Mouse (Mus musculus): ENCODE measurements around the gene Mfsd2a. TPM values are rescaled to one million over a fixed set of nuclear protein-coding genes. Genes with fewer than 3 reads are reported as not detected.

Gene Mfsd2a
- polyA plus RNA-seq, 1 experiment, result 7.5 TPM

DNA sequence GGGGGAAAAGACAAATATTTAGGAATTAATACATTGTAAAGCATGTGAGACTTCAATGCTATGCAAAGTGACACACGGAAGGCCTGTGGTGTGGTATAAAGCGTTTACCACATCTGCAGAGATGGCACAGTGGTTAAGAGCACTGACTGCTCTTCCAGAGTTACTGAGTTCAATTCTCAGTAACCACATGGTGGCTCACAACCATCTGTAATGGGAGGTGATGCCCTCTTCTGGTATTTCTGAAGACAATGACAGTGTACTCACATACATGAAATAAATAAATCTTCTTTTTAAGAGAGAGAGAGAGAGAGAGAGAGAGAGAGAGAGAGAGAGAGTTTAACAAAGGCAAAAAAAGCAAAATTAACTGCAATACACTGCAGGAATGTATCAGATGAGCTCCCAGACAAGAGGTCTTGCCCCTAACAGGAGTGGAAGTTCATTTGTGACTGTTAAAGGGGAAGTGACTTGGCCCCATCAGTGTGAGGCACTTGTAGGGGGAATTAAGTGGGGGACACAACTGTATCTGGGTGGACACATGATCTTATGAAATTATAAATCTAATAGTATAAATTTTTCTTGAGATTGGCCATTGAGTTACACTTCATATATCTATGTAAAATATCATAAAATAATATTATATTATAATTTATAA is 29.9 kb downstream of the Mfsd2a start:
- TF ChIP-seq USF1 (IDR thresholded peaks at IDR 0.05; ENCODE audit: low read depth), result no peak
- TF ChIP-seq MAX (IDR thresholded peaks at IDR 0.05; ENCODE audit: low read depth), result no peak
- no peak for TF ChIP-seq POLR2A (IDR thresholded peaks at IDR 0.05; ENCODE audit: insufficient read length, low read depth)
- TF ChIP-seq REST (IDR thresholded peaks at IDR 0.05; ENCODE audit: insufficient read depth, insufficient read length), result no peak
- no peak for TF ChIP-seq SRF (IDR thresholded peaks at IDR 0.05; ENCODE audit: control insufficient read depth, insufficient read length, low read depth)
- no peak for TF ChIP-seq MYOG (IDR thresholded peaks at IDR 0.05; ENCODE audit: control insufficient read depth in 1 of 3, insufficient read depth in 1 of 3, insufficient read length in 2 of 3, low read depth in 2 of 3)
- no peak for TF ChIP-seq E2F4 (IDR thresholded peaks at IDR 0.05; ENCODE audit: insufficient read depth)
- no peak for TF ChIP-seq TCF12 (IDR thresholded peaks at IDR 0.05; ENCODE audit: insufficient read depth, poor library complexity, severe bottlenecking)
- no peak for TF ChIP-seq TCF3 (IDR thresholded peaks at IDR 0.05; ENCODE audit: insufficient read length, low read depth)
- TF ChIP-seq CEBPB (IDR thresholded peaks at IDR 0.05; ENCODE audit: insufficient read depth, poor library complexity, severe bottlenecking), result no peak
- TF ChIP-seq POLR2AphosphoS2 (IDR thresholded peaks at IDR 0.05; ENCODE audit: insufficient read length, low read depth), result no peak
- TF ChIP-seq MYOD1 (IDR thresholded peaks at IDR 0.05; ENCODE audit: control insufficient read depth in 1 of 3, insufficient read length in 2 of 3, low read depth in 2 of 3), result no peak
- Histone ChIP-seq H3K4me2 (ENCODE audit: low read depth) (no peak overlapping the region), H3K79me2 (ENCODE audit: control insufficient read depth, insufficient read depth) (no peaks in the 10 kb centered on the region), H3K36me3 (ENCODE audit: control insufficient read depth, insufficient read depth) (no peaks in the 10 kb centered on the region), H3ac (ENCODE audit: control insufficient read depth, insufficient read length) (no peak overlapping the region), H3K4me3 (no peak overlapping the region), H3K27me3 (ENCODE audit: control insufficient read depth, insufficient read depth, insufficient read length) (no peaks in the 10 kb centered on the region)

- no peak overlapping the region for H3K4me3 ChIP-seq
- no peak for TF ChIP-seq E2F4 (IDR thresholded peaks at IDR 0.05; ENCODE audit: insufficient read depth)
- TF ChIP-seq TCF12 (IDR thresholded peaks at IDR 0.05; ENCODE audit: insufficient read depth, poor library complexity, severe bottlenecking), result no peak
- no peak for TF ChIP-seq SRF (IDR thresholded peaks at IDR 0.05; ENCODE audit: control insufficient read depth, insufficient read length, low read depth)
- TF ChIP-seq TCF3 (IDR thresholded peaks at IDR 0.05; ENCODE audit: insufficient read length, low read depth), result no peak
- no peak for TF ChIP-seq CEBPB (IDR thresholded peaks at IDR 0.05; ENCODE audit: insufficient read depth, poor library complexity, severe bottlenecking)
- TF ChIP-seq POLR2AphosphoS2 (IDR thresholded peaks at IDR 0.05; ENCODE audit: insufficient read length, low read depth), result no peak
Observed at GRCm38 (mm10) chr4:122923392-122924344, 37.3 kb downstream of the Mfsd2a start.

GRCm38 (mm10) chr4:122922841-122923240 is 38.1 kb downstream of the Mfsd2a start:
- Histone ChIP-seq H3ac (ENCODE audit: control insufficient read depth, insufficient read length) (no peak overlapping the region), H3K79me2 (ENCODE audit: control insufficient read depth, insufficient read depth) (no peaks in the 10 kb centered on the region), H3K4me2 (ENCODE audit: low read depth) (no peak overlapping the region), H3K27me3 (ENCODE audit: control insufficient read depth, insufficient read depth, insufficient read length) (no peaks in the 10 kb centered on the region), H3K36me3 (ENCODE audit: control insufficient read depth, insufficient read depth) (no peaks in the 10 kb centered on the region), H3K4me3 (no peak overlapping the region)
- TF ChIP-seq MYOG (IDR thresholded peaks at IDR 0.05; ENCODE audit: control insufficient read depth in 1 of 3, insufficient read depth in 1 of 3, insufficient read length in 2 of 3, low read depth in 2 of 3) (no peak), REST (IDR thresholded peaks at IDR 0.05; ENCODE audit: insufficient read depth, insufficient read length) (no peak)

More at GRCm38 (mm10) chr4:122923392-122924344, 37.3 kb downstream of the Mfsd2a start:
- no peaks in the 10 kb centered on the region for H3K79me2 ChIP-seq (ENCODE audit: control insufficient read depth, insufficient read depth)
- H3K4me2 ChIP-seq (ENCODE audit: low read depth), result no peak overlapping the region
- no peaks in the 10 kb centered on the region for H3K36me3 ChIP-seq (ENCODE audit: control insufficient read depth, insufficient read depth)
- H3K27me3 ChIP-seq (ENCODE audit: control insufficient read depth, insufficient read depth, insufficient read length), result no peaks in the 10 kb centered on the region
- H3ac ChIP-seq (ENCODE audit: control insufficient read depth, insufficient read length), result no peak overlapping the region

DNA sequence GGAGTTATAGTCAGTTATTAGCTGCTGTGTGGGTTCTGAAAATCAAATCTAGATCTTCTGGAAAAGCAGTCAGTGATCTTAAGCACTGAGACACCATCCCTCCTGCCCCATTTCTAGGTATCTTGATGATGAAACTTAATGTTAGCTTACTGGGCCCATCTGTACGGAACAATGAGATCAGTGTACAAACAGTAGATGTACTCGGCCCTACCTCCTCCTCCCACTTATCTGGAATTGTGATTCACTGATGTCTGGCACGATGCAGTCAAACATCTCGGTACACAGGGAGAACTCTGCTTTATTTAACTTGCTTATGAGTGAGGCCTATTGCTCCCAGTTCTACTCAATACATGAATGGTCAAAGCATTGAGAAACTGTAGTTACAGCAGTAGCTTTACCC is 45.0 kb downstream of the Mfsd2a start:
- no peak overlapping the region for H3K4me3 ChIP-seq
- no peak overlapping the region for H3K4me2 ChIP-seq (ENCODE audit: low read depth)
- no peaks in the 10 kb centered on the region for H3K36me3 ChIP-seq (ENCODE audit: control insufficient read depth, insufficient read depth)
- no peaks in the 10 kb centered on the region for H3K27me3 ChIP-seq (ENCODE audit: control insufficient read depth, insufficient read depth, insufficient read length)
- H3ac ChIP-seq (ENCODE audit: control insufficient read depth, insufficient read length), result no peak overlapping the region
- no peak for TF ChIP-seq MAX (IDR thresholded peaks at IDR 0.05; ENCODE audit: low read depth)
- no peaks in the 10 kb centered on the region for H3K79me2 ChIP-seq (ENCODE audit: control insufficient read depth, insufficient read depth)

DNA sequence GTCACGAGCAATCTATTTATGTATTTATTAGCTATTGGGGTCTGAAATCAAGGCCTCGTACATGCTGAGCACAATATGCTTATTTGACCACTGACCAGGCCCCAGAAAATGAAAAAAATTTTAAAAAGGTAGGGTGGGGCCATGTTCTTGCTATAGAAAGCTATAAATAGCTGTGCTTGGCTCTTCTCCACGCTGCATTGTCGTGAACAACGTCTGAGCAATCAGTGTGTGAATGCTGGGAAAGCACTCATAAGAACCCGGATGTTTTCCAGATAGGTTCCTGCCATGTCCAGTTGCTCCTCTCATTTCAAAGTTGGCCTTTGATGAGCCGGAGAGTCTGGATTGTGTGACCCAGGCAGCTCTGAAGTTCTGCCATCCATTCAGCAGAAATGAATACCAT is 46.8 kb downstream of the Mfsd2a start:
- no peaks in the 10 kb centered on the region for H3K36me3 ChIP-seq (ENCODE audit: control insufficient read depth, insufficient read depth)
- TF ChIP-seq E2F4 (IDR thresholded peaks at IDR 0.05; ENCODE audit: insufficient read depth), result no peak
- no peak for TF ChIP-seq TCF12 (IDR thresholded peaks at IDR 0.05; ENCODE audit: insufficient read depth, poor library complexity, severe bottlenecking)
- no peak for TF ChIP-seq MYOG (IDR thresholded peaks at IDR 0.05; ENCODE audit: control insufficient read depth in 1 of 3, insufficient read depth in 1 of 3, insufficient read length in 2 of 3, low read depth in 2 of 3)
- no peak for TF ChIP-seq POLR2AphosphoS2 (IDR thresholded peaks at IDR 0.05; ENCODE audit: insufficient read length, low read depth)
- no peak for TF ChIP-seq SRF (IDR thresholded peaks at IDR 0.05; ENCODE audit: control insufficient read depth, insufficient read length, low read depth)
- TF ChIP-seq CEBPB (IDR thresholded peaks at IDR 0.05; ENCODE audit: insufficient read depth, poor library complexity, severe bottlenecking), result no peak
- no peak for TF ChIP-seq USF1 (IDR thresholded peaks at IDR 0.05; ENCODE audit: low read depth)
- TF ChIP-seq REST (IDR thresholded peaks at IDR 0.05; ENCODE audit: insufficient read depth, insufficient read length), result no peak
- no peak for TF ChIP-seq MYOD1 (IDR thresholded peaks at IDR 0.05; ENCODE audit: control insufficient read depth in 1 of 3, insufficient read length in 2 of 3, low read depth in 2 of 3)
- no peak for TF ChIP-seq MAX (IDR thresholded peaks at IDR 0.05; ENCODE audit: low read depth)
- no peak for TF ChIP-seq POLR2A (IDR thresholded peaks at IDR 0.05; ENCODE audit: insufficient read length, low read depth)
- no peak for TF ChIP-seq TCF3 (IDR thresholded peaks at IDR 0.05; ENCODE audit: insufficient read length, low read depth)

More for the DNA sequence above, 46.8 kb downstream of the Mfsd2a start:
- Histone ChIP-seq H3K4me3 (no peak overlapping the region), H3K27me3 (ENCODE audit: control insufficient read depth, insufficient read depth, insufficient read length) (no peaks in the 10 kb centered on the region), H3K4me2 (ENCODE audit: low read depth) (no peak overlapping the region), H3K79me2 (ENCODE audit: control insufficient read depth, insufficient read depth) (no peaks in the 10 kb centered on the region), H3ac (ENCODE audit: control insufficient read depth, insufficient read length) (no peak overlapping the region)

Measured in myocyte (in vitro differentiated cells).